Mouse (Mus musculus) CH12.LX (cell line): ENCODE measurements at regions not wholly inside any gene's neighbourhood (a gene's known extent, or its start where the extent isn't known, plus 50 kb on each side); places are given as distances from the start of the nearest gene placed in this dataset.

Experiments
- DNase-seq: peaks from one replicate; pipeline ENCODE4 v3.0.0-alpha.2; 2013; ENCODE audit errors: extremely low read depth
- H3K27ac ChIP-seq: 2 replicates; pipeline ENCODE4 v1.5.1; 2012; ENCODE audit warnings: low read depth, mild to moderate bottlenecking, control low read depth, moderate library complexity; ENCODE audit not compliant: insufficient read depth
- H3K27me3 ChIP-seq: replicated peaks from 2 replicates; pipeline ENCODE3; 2012; ENCODE audit warnings: inconsistent platforms
- H3K36me3 ChIP-seq, 2 experiments: replicated peaks in 1 of 2; 2 replicates each; pipeline versions ENCODE3 to v1.6.1; 2012; ENCODE audit warnings: inconsistent platforms in 1 of 2, low read length in 1 of 2, mild to moderate bottlenecking in 1 of 2, mixed read lengths in 1 of 2, moderate library complexity in 1 of 2; ENCODE audit not compliant: control insufficient read depth in 1 of 2, insufficient read depth in 1 of 2
- H3K4me1 ChIP-seq, 2 experiments: 2 replicates each; pipeline ENCODE4 v1.6.1; 2012; ENCODE audit warnings: inconsistent platforms in 1 of 2, moderate library complexity in 1 of 2; ENCODE audit not compliant: insufficient read depth in 2 of 2, control insufficient read depth in 1 of 2
- H3K4me2 ChIP-seq: 2 replicates; pipeline ENCODE4 v1.6.1; 2012; ENCODE audit warnings: low read depth, mild to moderate bottlenecking, control low read depth; ENCODE audit not compliant: poor library complexity, insufficient read depth, severe bottlenecking
- H3K4me3 ChIP-seq, 3 experiments: fragments of 150-350 bp in 1 of 3; sonication (generic) in 1 of 3; replicated peaks in 1 of 3; 2 replicates each; pipeline versions ENCODE3 to v1.5.1; 2011 to 2012; ENCODE audit warnings: low read depth in 2 of 3, low read length in 2 of 3, mild to moderate bottlenecking in 2 of 3, moderate library complexity in 2 of 3, control low read depth in 1 of 3, improper control_type of control experiment in 1 of 3, inconsistent platforms in 1 of 3, mixed read lengths in 1 of 3; ENCODE audit not compliant: poor library complexity in 1 of 3
- H3K79me2 ChIP-seq: replicated peaks from 2 replicates; pipeline ENCODE4 v1.6.1; 2012; ENCODE audit warnings: mild to moderate bottlenecking, moderate library complexity; ENCODE audit not compliant: control insufficient read depth, poor library complexity, insufficient read depth, severe bottlenecking; ENCODE audit errors: extremely low read depth
- H3K9ac ChIP-seq: 2 replicates; pipeline ENCODE4 v1.6.1; 2012; ENCODE audit warnings: low read depth, mild to moderate bottlenecking, control low read depth, moderate library complexity; ENCODE audit not compliant: insufficient read depth
- H3K9me3 ChIP-seq: replicated peaks from 2 replicates; pipeline ENCODE3; 2012; ENCODE audit warnings: low read length, inconsistent platforms, mixed read lengths
- CHD1 ChIP-seq: IDR thresholded peaks from 2 replicates; pipeline ENCODE4 v1.6.1; 2012; ENCODE audit warnings: low read depth, low read length, improper control_type of control experiment, inconsistent platforms
- ELF1 ChIP-seq: IDR thresholded peaks from 2 replicates; pipeline ENCODE4 v1.6.1; 2014; ENCODE audit warnings: low read depth, mild to moderate bottlenecking, inconsistent platforms, low read length, improper control_type of control experiment
- EP300 ChIP-seq: IDR thresholded peaks from 2 replicates; pipeline ENCODE4 v1.6.1; 2011; ENCODE audit warnings: low read length, improper control_type of control experiment
- MAFK ChIP-seq: IDR thresholded peaks from 2 replicates; pipeline ENCODE4 v1.6.1; 2011; ENCODE audit warnings: low read length, improper control_type of control experiment; ENCODE audit not compliant: insufficient replicate concordance
- MAX ChIP-seq: IDR thresholded peaks from 2 replicates; pipeline ENCODE4 v1.6.1; 2011; ENCODE audit warnings: low read length, improper control_type of control experiment
- MEF2A ChIP-seq: IDR thresholded peaks from 2 replicates; pipeline ENCODE4 v1.6.1; 2014; ENCODE audit warnings: low read depth, mild to moderate bottlenecking, inconsistent platforms, low read length, improper control_type of control experiment, borderline replicate concordance
- RCOR1 ChIP-seq: conservative IDR thresholded peaks from 2 replicates; pipeline ENCODE4 v1.6.1; 2012; ENCODE audit warnings: low read depth, mild to moderate bottlenecking, inconsistent platforms, low read length, improper control_type of control experiment
- USF2 ChIP-seq: conservative IDR thresholded peaks from 2 replicates; pipeline ENCODE4 v1.6.1; 2011; ENCODE audit warnings: low read depth, low read length, improper control_type of control experiment
- ZKSCAN1 ChIP-seq: IDR thresholded peaks from 2 replicates; pipeline ENCODE4 v1.6.1; 2012; ENCODE audit warnings: low read depth, inconsistent platforms, low read length, improper control_type of control experiment, borderline replicate concordance
- ZMIZ1 ChIP-seq: IDR thresholded peaks from 2 replicates; pipeline ENCODE4 v1.6.1; 2012; ENCODE audit warnings: low read depth, mild to moderate bottlenecking, inconsistent platforms, low read length, improper control_type of control experiment
- ZNF384 ChIP-seq: IDR thresholded peaks from 2 replicates; pipeline ENCODE4 v1.6.1; 2012; ENCODE audit warnings: low read depth, low read length, improper control_type of control experiment, inconsistent platforms
- dilution Hi-C: fragments of 300-500 bp; cut with MboI; formaldehyde crosslinking; loops from 2 replicates; pipeline ENCODE4 v1.14.3; 2020; ENCODE audit warnings: low sequenced_read_pairs; ENCODE audit not compliant: extremely low pct_unique_long_range_greater_than_20kb, extremely low pct_ligation_motif_present
- in situ Hi-C: fragments of 300-500 bp; cut with MboI; formaldehyde crosslinking; loops from 3 replicates; pipeline ENCODE4 v1.14.3; 2019; ENCODE audit warnings: low sequenced_read_pairs, low pct_ligation_motif_present, low pct_unique_long_range_greater_than_20kb, mixed read lengths

- dilution Hi-C loops (no loop called here), in situ Hi-C loops (no loop called here)
- Histone ChIP-seq H3K4me2 (no peak overlapping the region), H3K9me3 (no peaks in the 10 kb centered on the region), H3K27ac (no peak overlapping the region), H3K4me1 (no peaks in the 10 kb centered on the region), H3K27me3 (no peaks in the 10 kb centered on the region), H3K36me3 (no peaks in the 10 kb centered on the region), H3K79me2 (no peaks in the 10 kb centered on the region), H3K4me3 (no peak overlapping the region), H3K9ac (no peak overlapping the region)
- TF ChIP-seq ELF1 (no peak), MAX (no peak), ZKSCAN1 (no peak)
- DNase-seq: no peak
These were observed 166.7 kb upstream of the Ugt8a start for GRCm38 (mm10) chr3:126105086-126105485.

GRCm38 (mm10) chr3:126109371-126109770 is 171.0 kb upstream of the Ugt8a start:
- dilution Hi-C loops: no loop called here
- no peaks in the 10 kb centered on the region for H3K79me2 ChIP-seq
- H3K4me1 ChIP-seq: no peaks in the 10 kb centered on the region
- no peak overlapping the region for H3K4me3 ChIP-seq
- no peaks in the 10 kb centered on the region for H3K36me3 ChIP-seq
- no peaks in the 10 kb centered on the region for H3K9me3 ChIP-seq
- TF ChIP-seq ZMIZ1 (no peak), MAFK (no peak), MEF2A (no peak)
- no peak overlapping the region for H3K9ac ChIP-seq
- in situ Hi-C loops: no loop called here
- H3K4me2 ChIP-seq: no peak overlapping the region
- H3K27me3 ChIP-seq: no peaks in the 10 kb centered on the region
- H3K27ac ChIP-seq: no peak overlapping the region
- DNase-seq: no peak

GRCm38 (mm10) chr3:126117849-126118248 is 179.4 kb upstream of the Ugt8a start:
- dilution Hi-C loops: no loop called here
- no peak for TF ChIP-seq ZNF384
- TF ChIP-seq USF2: no peak
- no peak for TF ChIP-seq EP300
- no peak for TF ChIP-seq RCOR1
- no peak for TF ChIP-seq MAFK
- no peak for TF ChIP-seq CHD1
- DNase-seq: no peak
- Histone ChIP-seq H3K4me2 (no peak overlapping the region), H3K36me3 (no peaks in the 10 kb centered on the region), H3K9ac (no peak overlapping the region), H3K4me1 (no peaks in the 10 kb centered on the region), H3K79me2 (no peaks in the 10 kb centered on the region), H3K9me3 (no peaks in the 10 kb centered on the region), H3K27me3 (no peaks in the 10 kb centered on the region), H3K27ac (no peak overlapping the region), H3K4me3 (no peak overlapping the region)
- in situ Hi-C loops: no loop called here
